Mouse (Mus musculus): ENCODE measurements around the gene Plac8. TPM values are rescaled to one million over a fixed set of nuclear protein-coding genes. Genes with fewer than 3 reads are reported as not detected.

Plac8 gene
- polyA plus RNA-seq, 1 experiment from 2014 or later = 58.2 TPM

- Histone ChIP-seq H3K27ac (ENCODE audit: low read length) (no peak overlapping the region), H3K4me2 (ENCODE audit: low read depth, low read length) (no peak overlapping the region), H3K9me3 (replicated peaks; ENCODE audit: control insufficient read depth, low read length) (no peaks in the 10 kb centered on the region), H3K27me3 (ENCODE audit: control insufficient read depth, insufficient read depth, low read depth, low read length) (no peaks in the 10 kb centered on the region), H3K4me1 (ENCODE audit: control insufficient read depth, low read depth, low read length) (peaks cover 2% of the 10 kb centered on the region), H3K9ac (ENCODE audit: low read depth, low read length) (no peak overlapping the region), H3K36me3 (ENCODE audit: control insufficient read depth, insufficient read depth) (no peaks in the 10 kb centered on the region), H3K4me3 (ENCODE audit: low read depth, low read length) (no peak overlapping the region)
- ATAC-seq (ENCODE audit: low read depth) = no peak
Measured at GRCm38 (mm10) chr5:100512576-100512975, 59.5 kb downstream of the Plac8 start.

DNA sequence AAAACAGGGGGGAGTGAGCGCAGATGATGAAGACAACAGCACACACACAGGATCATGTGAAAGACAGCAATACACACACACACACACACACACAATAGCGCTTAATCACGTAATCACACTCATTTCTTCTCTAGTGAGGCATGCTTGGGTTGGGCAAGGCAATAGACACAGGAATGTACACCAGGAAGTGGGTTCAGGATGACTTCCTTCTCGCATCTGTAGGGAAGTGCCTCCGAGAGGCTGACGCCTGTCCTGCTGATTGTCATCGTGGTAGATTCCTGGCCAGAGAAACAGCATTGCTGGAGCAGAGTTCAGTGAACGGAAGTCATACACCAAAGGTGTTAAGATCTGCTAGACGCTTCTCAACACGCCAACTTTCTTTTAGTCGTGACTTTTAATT lies 62.8 kb downstream of the Plac8 start:
- ATAC-seq (ENCODE audit: low read depth) = no peak
- no peak overlapping the region for H3K4me3 ChIP-seq (ENCODE audit: low read depth, low read length)
- H3K27me3 ChIP-seq (ENCODE audit: control insufficient read depth, insufficient read depth, low read depth, low read length) = no peaks in the 10 kb centered on the region
- H3K9ac ChIP-seq (ENCODE audit: low read depth, low read length) = no peak overlapping the region
- H3K4me2 ChIP-seq (ENCODE audit: low read depth, low read length) = no peak overlapping the region
- H3K4me1 ChIP-seq (ENCODE audit: control insufficient read depth, low read depth, low read length) = no peaks in the 10 kb centered on the region
- H3K36me3 ChIP-seq (ENCODE audit: control insufficient read depth, insufficient read depth) = no peaks in the 10 kb centered on the region
- no peaks in the 10 kb centered on the region for H3K9me3 ChIP-seq (replicated peaks; ENCODE audit: control insufficient read depth, low read length)
- 21% methylated on average over 11 of the region's 11 CpGs for WGBS (ENCODE audit: insufficient replicate concordance)
- H3K27ac ChIP-seq (ENCODE audit: low read length) = no peak overlapping the region

Other genes starting within 250 kb of the Plac8 start
- 52.9 and 67.4 TPM in 2 replicates for gene Sec31a, start 156.0 kb downstream of the Plac8 start, polyA plus RNA-seq (2015; fragmentation: Nextera tagmentation; extraction: Ambion mirVana)
- gene Lin54, start 71.6 kb downstream of the Plac8 start, polyA plus RNA-seq (2015; fragmentation: Nextera tagmentation; extraction: Ambion mirVana) = 9.2 and 9.6 TPM in 2 replicates
- gene Cops4, start 53.9 kb downstream of the Plac8 start, polyA plus RNA-seq (2015; fragmentation: Nextera tagmentation; extraction: Ambion mirVana) = 59.1 and 66.6 TPM in 2 replicates
- gene Coq2, start 102.9 kb upstream of the Plac8 start, polyA plus RNA-seq (2015; fragmentation: Nextera tagmentation; extraction: Ambion mirVana) = 19.5 and 20.7 TPM in 2 replicates
- gene Hpse, start 147.5 kb upstream of the Plac8 start, polyA plus RNA-seq (2015; fragmentation: Nextera tagmentation; extraction: Ambion mirVana) = 1.8 and 2.2 TPM in 2 replicates
- 8.4 and 8.6 TPM in 2 replicates for gene Helq, start 226.4 kb upstream of the Plac8 start, polyA plus RNA-seq (2015; fragmentation: Nextera tagmentation; extraction: Ambion mirVana)
- 105 and 134 TPM in 2 replicates for gene Mrps18c, start 226.4 kb upstream of the Plac8 start, polyA plus RNA-seq (2015; fragmentation: Nextera tagmentation; extraction: Ambion mirVana)
- gene Abraxas1, start 248.7 kb upstream of the Plac8 start, polyA plus RNA-seq (2015; fragmentation: Nextera tagmentation; extraction: Ambion mirVana) = 13.2 and 13.4 TPM in 2 replicates

Data from liver, embryonic 16.5 days (tissue).